Mouse (Mus musculus) erythroblast, adult 5-6 weeks (primary cell): ENCODE data around the gene Mrpl34. TPM values are rescaled to one million over a fixed set of nuclear protein-coding genes. Genes with fewer than 3 reads are reported as not detected.
"Not testable (repeated sequence)": the region's sequence is repeated elsewhere in the genome, so short reads cannot be mapped to it uniquely, and the experiment has no call there.

Experiments used
- ATAC-seq: replicated peaks from 2 replicates; pipeline ENCODE4 v1.8.0; 2016; ENCODE audit warnings: moderate number of reproducible peaks, mild to moderate bottlenecking, moderate TSS enrichment, inconsistent platforms; ENCODE audit not compliant: poor library complexity, low FRiP score, severe bottlenecking
- total RNA-seq, 2 experiments: library from RNA; stranded (forward) in 1 of 2; stranded (reverse) in 1 of 2; fragments of 150-400 nt in 1 of 2; fragments of 200-764, 138-1000 nt in 1 of 2; gene quantifications; 2 replicates each; pipeline versions ENCODE4 v1.2.3 to v1.2.4; 2015 to 2017; ENCODE audit warnings: low replicate concordance in 2 of 2

Mrpl34 gene
- total RNA-seq (2015; ENCODE audit: low replicate concordance) (1.9 and 20.9 TPM in 2 replicates), total RNA-seq (2017; ENCODE audit: low replicate concordance) (6.0 and 12.1 TPM in 2 replicates)

- peak; percentile 72 for ATAC-seq
Observed at GRCm38 (mm10) chr8:71464513-71465500, at the start of gene Mrpl34. Mrpl34 (plus strand) TSS chr8:71464959.

- ATAC-seq: no peak
Observed at GRCm38 (mm10) chr8:71422121-71422520, 42.6 kb upstream of the Mrpl34 start.

- ATAC-seq: not testable (repeated sequence)
Observed at GRCm38 (mm10) chr8:71432935-71433334, 31.8 kb upstream of the Mrpl34 start.

DNA sequence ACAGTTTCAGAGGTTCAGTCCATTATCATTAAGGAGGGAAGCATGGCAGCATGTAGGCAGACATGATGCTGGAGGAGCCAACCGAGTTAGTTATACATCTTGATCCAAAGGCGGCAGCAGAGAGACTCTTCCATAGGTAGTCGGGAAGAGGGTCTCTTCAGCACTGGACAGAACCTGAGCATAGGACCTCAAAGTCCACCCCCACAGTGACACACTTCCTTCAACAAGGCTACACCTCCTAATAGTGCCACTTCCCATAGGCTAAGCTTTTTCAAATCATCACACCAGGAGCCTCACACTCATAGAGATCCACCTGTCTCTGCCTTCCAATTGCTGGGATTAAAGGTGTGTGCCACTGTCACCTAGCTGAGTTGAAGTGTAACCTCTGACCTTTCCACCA, 27.7 kb upstream of the Mrpl34 start:
- no peak for ATAC-seq

GRCm38 (mm10) chr8:71441404-71441803, 23.4 kb upstream of the Mrpl34 start:
- ATAC-seq: peak; percentile 85

- no peak for ATAC-seq
Observed at GRCm38 (mm10) chr8:71445096-71445495, 19.7 kb upstream of the Mrpl34 start.

DNA sequence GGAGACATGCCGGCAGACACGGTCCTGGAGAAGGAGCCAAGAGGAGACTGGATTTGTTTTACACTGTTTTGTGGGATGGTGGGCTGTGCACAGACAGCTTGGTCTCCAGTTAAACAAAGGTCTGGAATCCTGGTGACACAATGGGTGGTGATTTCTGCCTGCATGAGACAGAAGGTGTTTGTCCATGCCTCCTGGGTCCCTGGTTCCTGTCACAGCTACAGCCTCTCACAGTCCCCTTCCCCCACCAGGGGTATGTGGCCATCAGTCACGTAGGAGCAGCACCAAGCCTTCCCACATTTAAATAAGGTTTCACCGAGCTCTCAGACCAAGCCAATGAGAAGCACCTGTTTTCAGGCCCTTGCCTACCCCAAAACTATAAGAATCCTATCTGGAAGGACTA, 13.4 kb upstream of the Mrpl34 start:
- ATAC-seq: no peak

DNA sequence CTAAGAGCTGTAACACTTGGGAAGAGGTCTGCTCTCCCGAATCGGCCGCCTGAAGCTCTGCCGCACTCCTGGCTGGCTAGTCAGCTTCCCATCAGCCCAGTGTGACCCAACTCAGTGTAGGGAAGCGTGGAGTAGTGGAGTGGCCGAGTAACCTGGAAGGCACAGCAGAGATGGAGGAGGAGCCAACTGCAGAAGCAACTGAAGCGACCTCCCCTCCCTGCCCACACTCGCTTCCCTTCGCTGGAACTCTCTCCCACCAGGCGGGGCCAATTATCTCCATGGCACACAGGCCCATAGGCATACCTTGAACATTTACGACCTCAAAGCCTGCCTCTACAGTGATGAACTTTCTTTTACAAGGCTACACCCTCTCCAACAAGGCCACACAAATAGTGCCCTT, 13.0 kb upstream of the Mrpl34 start:
- no peak for ATAC-seq

DNA sequence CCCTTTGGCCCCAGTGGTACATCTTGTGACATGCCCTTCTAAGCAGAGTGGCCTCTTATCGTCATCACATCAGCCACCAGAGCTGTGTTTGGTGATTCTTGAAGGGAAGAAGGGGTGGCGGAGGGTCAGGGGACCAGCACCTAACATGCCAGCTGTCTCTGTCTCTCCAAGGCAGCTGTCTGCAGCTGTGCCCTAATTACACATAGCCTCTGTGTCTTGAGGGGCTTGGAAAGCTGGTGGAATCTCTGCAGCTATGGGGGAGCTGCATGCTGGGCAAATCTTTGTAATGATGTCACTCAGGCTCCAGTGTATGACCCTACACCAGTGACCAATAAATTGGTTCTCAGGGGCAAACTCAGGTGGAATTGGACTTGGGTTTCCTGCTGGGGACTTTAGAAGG, 12.1 kb upstream of the Mrpl34 start:
- no peak for ATAC-seq

DNA sequence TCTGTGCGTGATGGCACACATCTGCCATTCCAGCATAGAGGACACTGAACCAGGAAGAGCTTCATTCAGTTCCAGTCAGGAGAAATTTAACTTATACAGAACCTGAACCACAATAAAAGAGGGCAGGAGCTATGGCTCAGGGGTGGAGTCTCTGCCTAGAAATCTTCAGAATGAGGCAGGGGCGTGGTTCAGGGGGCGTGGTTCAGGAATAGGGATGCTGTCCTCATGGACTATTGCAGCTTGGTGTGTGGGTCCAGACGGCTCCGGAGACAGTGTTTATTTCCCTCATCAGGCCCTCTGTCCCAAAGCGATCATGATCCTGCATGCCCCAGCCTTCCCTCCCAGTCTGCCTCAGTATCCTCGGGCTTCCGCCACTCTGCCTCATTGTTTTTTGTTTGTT, 10.1 kb upstream of the Mrpl34 start:
- no peak for ATAC-seq

GRCm38 (mm10) chr8:71456906-71457305, 7.9 kb upstream of the Mrpl34 start:
- ATAC-seq: peak; percentile 67

- ATAC-seq: no peak
Observed at GRCm38 (mm10) chr8:71457659-71458270, 7.0 kb upstream of the Mrpl34 start.

DNA sequence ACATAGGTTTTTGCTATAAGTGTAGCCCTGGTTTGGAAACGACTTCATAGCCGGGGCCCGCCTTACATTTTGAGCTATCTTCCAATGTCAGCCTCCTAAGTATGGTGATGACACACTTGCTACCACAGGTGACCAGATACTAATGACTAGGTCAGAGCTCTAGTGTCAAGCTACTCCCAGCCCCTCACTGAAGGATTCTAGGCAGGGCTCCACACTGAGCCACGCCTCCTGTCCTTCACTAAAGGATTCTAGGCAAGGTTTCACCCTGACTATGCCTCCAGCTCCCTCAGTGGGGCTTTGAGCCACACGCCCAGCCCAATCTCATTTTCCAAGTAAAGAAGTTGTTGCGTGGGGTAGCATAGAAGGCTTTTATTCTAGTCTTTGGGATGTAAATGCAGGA, 4.0 kb upstream of the Mrpl34 start:
- no peak for ATAC-seq

- ATAC-seq: no peak
Observed at GRCm38 (mm10) chr8:71461152-71461840, 3.5 kb upstream of the Mrpl34 start.

DNA sequence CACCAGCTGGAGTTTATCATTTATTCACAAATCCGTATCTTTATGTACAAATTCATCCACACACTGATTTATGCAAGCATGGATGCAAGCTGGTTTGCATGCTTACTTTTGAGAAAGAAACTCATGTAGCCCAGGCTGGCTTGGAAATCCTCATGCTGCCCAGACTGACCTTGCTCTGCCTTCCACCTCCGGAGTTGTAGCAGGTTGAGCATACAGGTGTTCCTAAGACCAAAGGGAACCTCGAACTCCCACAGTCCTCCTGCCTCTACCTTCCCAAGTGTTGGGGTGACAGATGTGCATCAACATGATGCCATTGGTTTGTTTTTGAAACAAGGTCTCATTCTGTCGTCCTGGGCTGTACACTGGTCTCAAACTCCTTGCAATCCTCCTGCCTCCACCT, 2.6 kb upstream of the Mrpl34 start:
- ATAC-seq: no peak

GRCm38 (mm10) chr8:71462786-71463185, 2.0 kb upstream of the Mrpl34 start:
- no peak for ATAC-seq

GRCm38 (mm10) chr8:71463188-71464033, 1.3 kb upstream of the Mrpl34 start, which contains the start of gene Abhd8:
Abhd8 (minus strand) TSS chr8:71463655.
- peak; percentile 80 for ATAC-seq

DNA sequence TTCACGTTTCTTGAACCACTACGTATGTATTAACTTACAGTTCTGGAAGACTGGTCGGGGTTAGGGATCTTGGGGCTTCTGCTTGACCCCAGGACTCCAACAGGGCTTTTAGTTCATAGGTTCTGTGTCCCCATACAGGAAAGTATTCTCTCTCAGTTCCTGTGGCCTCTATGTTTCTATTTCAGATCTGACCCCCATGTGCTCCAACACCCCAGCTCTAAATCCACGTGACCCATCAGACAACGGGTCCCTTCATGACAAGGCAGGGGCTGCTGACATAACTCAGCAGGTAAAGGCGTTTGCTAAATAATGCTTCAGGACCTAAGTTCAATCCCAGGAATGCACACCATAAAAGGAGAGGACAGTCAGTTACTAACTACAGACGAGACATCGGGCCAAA, 974 bp downstream of the Mrpl34 start:
- ATAC-seq: no peak

- no peak for ATAC-seq
Observed at GRCm38 (mm10) chr8:71466198-71466597, 1.4 kb downstream of the Mrpl34 start.
